Mouse (Mus musculus) CD4-positive, CD25-positive, alpha-beta regulatory T cell, adult 9 weeks (primary cell): ENCODE measurements around the gene Serpinb1a. TPM values are rescaled to one million over a fixed set of nuclear protein-coding genes. Genes with fewer than 3 reads are reported as not detected.

Experiments
- polyA plus RNA-seq: library from polyadenylated mRNA; unstranded; fragments of 100-300 nt; shearing (Covaris generic); gene quantifications from one replicate; pipeline ENCODE4 v1.2.1, GENCODE M21; 2017

Serpinb1a gene
- polyA plus RNA-seq: 6.1 TPM

DNA sequence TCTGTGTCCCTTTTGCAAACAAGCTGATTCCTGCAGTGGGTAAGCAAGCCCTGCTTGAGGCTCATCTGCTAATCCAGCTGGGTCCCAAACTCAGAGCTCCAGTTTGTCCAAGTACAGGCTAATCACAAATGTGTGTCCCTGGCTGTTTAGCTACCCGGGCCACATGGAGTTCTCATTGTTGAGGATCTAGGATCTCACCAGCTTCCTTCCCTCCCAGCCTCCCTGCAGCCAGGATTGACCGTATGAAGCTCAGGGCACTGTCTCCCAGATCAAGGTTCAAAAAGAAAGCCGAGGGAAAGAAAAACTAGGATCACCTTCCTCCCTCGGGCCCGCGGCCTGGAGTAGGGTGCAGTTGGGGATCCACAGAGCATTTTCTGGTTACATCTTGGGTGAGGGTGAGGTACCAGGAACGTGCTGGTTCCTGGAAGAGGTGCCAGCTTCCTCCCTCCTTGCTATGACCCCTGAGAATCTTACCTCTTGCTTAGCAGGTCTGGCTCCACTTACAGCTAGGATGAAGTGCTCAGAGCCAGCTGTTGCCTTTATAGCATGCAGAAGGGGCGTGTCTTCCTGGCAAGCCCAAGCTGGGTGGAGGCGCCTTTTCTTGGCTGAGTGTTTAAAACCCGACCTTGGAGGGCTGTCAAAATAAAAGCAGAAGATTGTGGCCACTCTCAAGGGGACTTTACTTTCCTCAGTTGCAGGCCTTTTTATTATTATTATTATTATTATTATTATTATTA lies at the start of gene Serpinb1a:
TSS of gene Serpinb1a (minus strand) at position 518 of the 737 bp plus-strand sequence.

GRCm38 (mm10) chr13:32898111-32898510 lies 47.1 kb upstream of the Serpinb1a start, which contains the start of gene Serpinb1c:
TSS of gene Serpinb1c (minus strand) at chr13:32898211.

GRCm38 (mm10) chr13:32802259-32803081 lies 48.5 kb downstream of the Serpinb1a start, which contains the start of gene D930007J09Rik:
TSS of gene D930007J09Rik (minus strand) at chr13:32802849.

DNA sequence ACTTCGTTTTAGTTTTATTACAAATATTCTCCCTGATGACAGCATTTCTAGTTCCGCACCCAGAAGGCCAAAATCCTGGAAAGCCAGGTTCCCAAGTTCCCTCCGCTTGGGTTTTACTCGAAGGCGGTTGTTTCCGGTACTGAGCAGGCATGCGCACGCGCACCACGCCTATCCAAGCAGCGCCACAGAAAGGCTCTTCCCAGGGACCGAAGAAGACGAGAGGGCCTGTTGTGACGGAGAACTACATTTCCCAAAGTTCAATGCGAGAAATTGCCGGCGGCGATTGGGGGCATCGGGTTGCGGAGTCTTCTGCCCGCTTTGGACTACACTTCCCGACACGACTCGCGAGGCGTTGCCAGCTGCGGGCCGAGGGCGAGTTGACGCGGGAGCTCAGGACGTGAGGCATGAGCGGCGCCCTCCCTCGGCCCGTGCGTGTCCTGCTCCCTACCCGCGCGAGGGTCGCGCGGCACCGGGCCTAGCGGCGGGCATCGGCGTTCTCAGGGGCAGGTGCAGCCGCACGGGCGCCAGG lies 49.2 kb downstream of the Serpinb1a start, which contains the start of gene Wrnip1:
TSS of gene Wrnip1 (plus strand) at position 346 of the 529 bp plus-strand sequence.

Other genes with a start within 250 kb of the Serpinb1a start
- gene Mylk4, start 67.2 kb downstream of the Serpinb1a start, polyA plus RNA-seq: not detected
- 6.8 TPM for gene Wrnip1, start 49.1 kb downstream of the Serpinb1a start, polyA plus RNA-seq
- not detected for gene D930007J09Rik, start 48.3 kb downstream of the Serpinb1a start, polyA plus RNA-seq
- not detected for gene Serpinb1c, start 47.0 kb upstream of the Serpinb1a start, polyA plus RNA-seq
- gene Serpinb6b, start 114.0 kb upstream of the Serpinb1a start, polyA plus RNA-seq: 21.7 TPM
- 29.0 TPM for gene Serpinb9, start 152.1 kb upstream of the Serpinb1a start, polyA plus RNA-seq
- gene Serpinb9b, start 176.2 kb upstream of the Serpinb1a start, polyA plus RNA-seq: not detected
- gene Serpinb1b, start 227.4 kb upstream of the Serpinb1a start, polyA plus RNA-seq: 0.17 TPM